Mouse (Mus musculus) heart, embryonic 16.5 days (tissue): ENCODE results near the gene Tmeff2. TPM values are rescaled to one million over a fixed set of nuclear protein-coding genes. Genes with fewer than 3 reads are reported as not detected.

Experiments used
- ATAC-seq: fragments of 200-750 bp; cut with Nextera tagmentation; replicated peaks from 2 replicates; pipeline ENCODE4 v1.8.0; 2017; ENCODE audit warnings: moderate number of reproducible peaks; ENCODE audit not compliant: insufficient read depth, low FRiP score; ENCODE audit errors: extremely low read depth
- H3K27ac ChIP-seq: fragments of 300-500 bp; sonication (generic); 2 replicates; pipeline ENCODE4 v1.5.1; 2014; ENCODE audit warnings: mild to moderate bottlenecking, low read length, control low read depth, moderate library complexity
- H3K27me3 ChIP-seq: fragments of 300-500 bp; sonication (generic); 2 replicates; pipeline ENCODE4 v1.6.1; 2014; ENCODE audit warnings: low read length, mixed read lengths; ENCODE audit not compliant: control insufficient read depth, insufficient read depth
- H3K36me3 ChIP-seq: fragments of 300-500 bp; sonication (generic); 2 replicates; pipeline ENCODE4 v1.6.1; 2014; ENCODE audit not compliant: control insufficient read depth, insufficient read depth
- H3K4me1 ChIP-seq: fragments of 300-500 bp; sonication (generic); 2 replicates; pipeline ENCODE4 v1.6.1; 2014; ENCODE audit warnings: low read length, mixed read lengths; ENCODE audit not compliant: control insufficient read depth, insufficient read depth
- H3K4me2 ChIP-seq: fragments of 300-500 bp; sonication (generic); 2 replicates; pipeline ENCODE4 v1.6.1; 2014; ENCODE audit warnings: low read depth, mild to moderate bottlenecking, control low read depth, low read length
- H3K4me3 ChIP-seq: fragments of 300-500 bp; sonication (generic); 2 replicates; pipeline ENCODE4 v1.5.1; 2014; ENCODE audit warnings: mild to moderate bottlenecking, control low read depth, low read length
- H3K9ac ChIP-seq: fragments of 300-500 bp; sonication (generic); 2 replicates; pipeline ENCODE4 v1.6.1; 2014; ENCODE audit warnings: low read length, control low read depth
- H3K9me3 ChIP-seq: fragments of 300-500 bp; sonication (generic); replicated peaks from 2 replicates; pipeline ENCODE4 v1.6.1; 2016; ENCODE audit warnings: low read length; ENCODE audit not compliant: control insufficient read depth
- WGBS: fragments of 180-500 bp; shearing (Covaris S2); extraction: QIAGEN DNeasy Blood & Tissue Kit; methylation state at CpG from one replicate; pipeline ENCODE4 v1.1.7; 2014; 5-methylcytosine and 5-hydroxymethylcytosine counted together
- polyA plus RNA-seq: library from polyadenylated mRNA; unstranded; fragments of >200 nt; fragmentation: Nextera tagmentation; extraction: Ambion mirVana; gene quantifications from 2 replicates; pipeline ENCODE4 v1.2.1, GENCODE M21; 2015

Gene Tmeff2
- polyA plus RNA-seq, 1 experiment from 2014 or later, result 2.4 TPM

DNA sequence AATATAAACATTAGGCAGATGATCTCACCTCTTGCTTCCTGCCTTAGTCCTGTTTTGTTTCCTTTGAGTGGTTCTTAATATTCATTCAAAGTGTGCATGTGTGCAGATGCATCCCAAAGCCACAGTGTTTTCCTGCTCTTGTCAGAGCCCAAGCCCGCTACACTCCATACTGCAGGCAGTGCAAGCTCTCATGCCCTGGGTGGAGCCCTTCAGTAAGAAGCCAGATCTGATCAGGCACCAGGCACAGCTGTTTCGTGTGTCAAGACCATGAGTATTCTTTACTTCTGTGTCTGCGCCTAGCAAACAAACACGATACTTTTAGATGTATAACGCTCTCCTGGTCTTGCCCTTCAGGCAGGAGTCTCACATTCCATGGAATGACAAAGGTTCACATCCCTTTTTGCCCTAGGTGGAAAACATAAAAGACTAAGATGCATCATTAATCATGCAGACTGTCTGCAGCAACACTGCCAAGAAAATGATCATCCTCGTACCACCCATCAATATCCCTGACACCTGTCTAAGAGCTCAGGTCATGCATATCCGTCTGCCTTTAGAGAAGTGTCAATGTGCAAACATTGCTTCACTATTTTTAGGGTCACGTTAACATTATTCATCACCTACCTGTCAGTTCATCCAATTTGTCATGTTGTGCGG lies 248.2 kb downstream of the Tmeff2 start:
- 32% methylated on average over 9 of the region's 9 CpGs for WGBS
- Histone ChIP-seq H3K27ac (peak overlapping the region; percentile 76), H3K4me2 (peak overlapping the region; percentile 10; the same call in 1 of the 2 replicates), H3K4me3 (no peak overlapping the region), H3K27me3 (no peaks in the 10 kb centered on the region), H3K4me1 (peaks cover 21% of the 10 kb centered on the region), H3K9ac (no peak overlapping the region), H3K36me3 (no peaks in the 10 kb centered on the region), H3K9me3 (no peaks in the 10 kb centered on the region)
- peak; percentile 77 for ATAC-seq

- Histone ChIP-seq H3K27me3 (no peaks in the 10 kb centered on the region), H3K27ac (peak overlapping the region; percentile 67), H3K4me2 (no peak overlapping the region), H3K4me3 (no peak overlapping the region), H3K9me3 (no peaks in the 10 kb centered on the region), H3K36me3 (no peaks in the 10 kb centered on the region), H3K9ac (no peak overlapping the region), H3K4me1 (peaks cover 21% of the 10 kb centered on the region)
- 23% methylated on average over 4 of the region's 4 CpGs for WGBS
- ATAC-seq, result peak; percentile 74
Observed at GRCm38 (mm10) chr1:51149488-51149887, 249.0 kb downstream of the Tmeff2 start.

- H3K27ac ChIP-seq, result peak overlapping the region; percentile 67
- H3K36me3 ChIP-seq, result no peaks in the 10 kb centered on the region
- H3K4me1 ChIP-seq, result peaks cover 21% of the 10 kb centered on the region
- H3K9ac ChIP-seq, result no peak overlapping the region
- H3K4me3 ChIP-seq, result no peak overlapping the region
- no peaks in the 10 kb centered on the region for H3K27me3 ChIP-seq
- ATAC-seq, result peak; percentile 66; the same call in 1 of the 2 replicates
- no peak overlapping the region for H3K4me2 ChIP-seq
- H3K9me3 ChIP-seq, result no peaks in the 10 kb centered on the region
- WGBS, result 54% methylated on average over 1 of the region's 1 CpGs
Observed at GRCm38 (mm10) chr1:51149890-51150289, 249.4 kb downstream of the Tmeff2 start.

GRCm38 (mm10) chr1:51152017-51152416 lies 251.6 kb downstream of the Tmeff2 start:
- Histone ChIP-seq H3K9me3 (no peaks in the 10 kb centered on the region), H3K9ac (no peak overlapping the region), H3K27ac (peak overlapping the region; percentile 56), H3K4me3 (no peak overlapping the region), H3K36me3 (no peaks in the 10 kb centered on the region), H3K4me1 (peaks cover 21% of the 10 kb centered on the region), H3K27me3 (no peaks in the 10 kb centered on the region), H3K4me2 (no peak overlapping the region)
- 29% methylated on average over 2 of the region's 2 CpGs for WGBS
- ATAC-seq, result no peak

DNA sequence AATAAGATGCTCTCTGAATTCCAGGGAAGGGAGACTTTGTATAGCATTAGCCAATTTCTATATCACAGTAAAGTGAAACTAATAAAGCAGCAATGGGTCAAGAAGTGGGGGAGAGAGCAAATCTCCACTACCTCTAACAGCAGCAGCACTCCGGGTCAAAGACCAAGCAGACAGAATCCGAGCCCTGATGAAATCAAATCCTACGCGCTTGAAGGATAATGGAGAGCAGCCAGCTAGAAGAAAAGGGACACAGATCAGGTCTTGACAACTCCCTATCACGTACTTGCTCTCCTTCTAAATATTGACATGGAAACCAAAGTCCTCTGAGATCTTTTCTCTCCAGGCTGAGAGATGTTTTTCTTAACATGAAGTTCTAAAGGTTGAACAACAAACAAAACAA lies 252.4 kb downstream of the Tmeff2 start:
- WGBS, result 27% methylated on average over 5 of the region's 5 CpGs
- no peak overlapping the region for H3K9ac ChIP-seq
- H3K4me1 ChIP-seq, result peaks cover 21% of the 10 kb centered on the region
- no peak overlapping the region for H3K4me3 ChIP-seq
- H3K36me3 ChIP-seq, result no peaks in the 10 kb centered on the region
- H3K27me3 ChIP-seq, result no peaks in the 10 kb centered on the region
- peak overlapping the region; percentile 23; the same call in 1 of the 2 replicates for H3K4me2 ChIP-seq
- H3K27ac ChIP-seq, result peak overlapping the region; percentile 62
- ATAC-seq, result no peak
- no peaks in the 10 kb centered on the region for H3K9me3 ChIP-seq

- Histone ChIP-seq H3K36me3 (no peaks in the 10 kb centered on the region), H3K9me3 (no peaks in the 10 kb centered on the region), H3K4me1 (no peaks in the 10 kb centered on the region), H3K4me3 (no peak overlapping the region), H3K27ac (no peak overlapping the region), H3K9ac (no peak overlapping the region), H3K4me2 (no peak overlapping the region), H3K27me3 (no peaks in the 10 kb centered on the region)
- ATAC-seq, result no peak
- 86% methylated on average over 2 of the region's 2 CpGs for WGBS
Observed at GRCm38 (mm10) chr1:51184276-51184675, 283.8 kb downstream of the Tmeff2 start.

DNA sequence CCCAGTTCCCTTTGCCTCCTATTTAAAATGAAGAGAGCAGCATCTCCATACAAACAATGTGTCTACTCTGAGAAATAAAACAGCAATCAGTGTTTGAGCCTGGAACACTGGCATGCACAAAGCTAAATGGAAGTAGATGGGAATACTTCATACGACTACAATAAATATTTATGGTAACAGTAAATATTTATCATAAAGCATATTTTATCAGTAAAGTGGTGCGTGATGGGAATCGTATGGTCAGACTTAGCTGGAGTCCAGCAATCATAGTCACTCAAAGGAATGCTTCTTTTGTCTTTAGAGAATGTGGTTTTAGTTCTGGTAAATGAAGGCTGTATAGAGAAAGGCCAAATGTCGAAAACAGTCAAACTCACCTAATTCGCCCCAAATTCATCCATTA lies 288.6 kb downstream of the Tmeff2 start:
- H3K9me3 ChIP-seq, result no peaks in the 10 kb centered on the region
- no peak overlapping the region for H3K9ac ChIP-seq
- H3K4me2 ChIP-seq, result no peak overlapping the region
- ATAC-seq, result no peak
- WGBS, result 81% methylated on average over 5 of the region's 5 CpGs
- peaks cover 15% of the 10 kb centered on the region for H3K4me1 ChIP-seq
- no peak overlapping the region for H3K27ac ChIP-seq
- H3K27me3 ChIP-seq, result no peaks in the 10 kb centered on the region
- no peaks in the 10 kb centered on the region for H3K36me3 ChIP-seq
- no peak overlapping the region for H3K4me3 ChIP-seq

GRCm38 (mm10) chr1:51191253-51191652 lies 290.8 kb downstream of the Tmeff2 start:
- Histone ChIP-seq H3K9ac (no peak overlapping the region), H3K36me3 (no peaks in the 10 kb centered on the region), H3K4me3 (no peak overlapping the region), H3K9me3 (no peaks in the 10 kb centered on the region), H3K27ac (no peak overlapping the region), H3K27me3 (no peaks in the 10 kb centered on the region), H3K4me2 (no peak overlapping the region), H3K4me1 (peaks cover 15% of the 10 kb centered on the region)
- no peak for ATAC-seq

DNA sequence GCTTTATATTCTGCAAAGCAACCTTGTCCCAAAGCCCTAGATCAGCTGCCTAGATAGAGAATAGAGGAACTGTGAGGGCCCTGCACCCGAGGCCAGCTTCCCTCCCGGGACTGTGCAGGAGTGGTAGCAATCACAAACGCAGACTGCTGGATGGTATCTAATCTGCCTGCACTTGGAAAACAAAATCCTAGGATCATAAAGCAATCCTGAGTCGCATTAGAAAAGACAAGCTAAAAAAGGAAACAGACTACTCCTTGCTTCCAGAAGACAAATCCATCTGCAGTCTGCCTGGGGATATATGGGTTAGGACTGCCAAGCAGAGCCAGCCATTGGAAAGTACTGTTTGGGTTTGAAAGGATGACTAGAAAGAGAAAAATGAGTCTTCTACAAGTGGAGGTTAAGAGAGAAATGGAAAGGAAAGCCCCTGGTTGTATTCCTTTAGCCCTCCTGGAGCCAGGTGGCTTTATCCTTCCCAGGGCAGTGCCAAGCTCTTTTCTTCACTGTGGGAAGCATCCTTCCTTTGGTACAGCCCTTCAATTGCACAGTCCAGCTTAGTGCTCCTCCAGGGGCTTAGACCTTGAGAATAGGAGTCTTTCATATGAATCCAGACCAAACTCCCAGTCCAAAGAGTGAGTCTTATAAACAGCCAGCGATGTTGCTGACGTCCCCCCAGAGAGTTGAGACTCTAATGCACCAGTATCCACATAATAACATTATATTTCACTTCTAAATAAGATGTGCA lies 291.6 kb downstream of the Tmeff2 start:
- Histone ChIP-seq H3K9ac (no peak overlapping the region), H3K27me3 (no peaks in the 10 kb centered on the region), H3K4me3 (no peak overlapping the region), H3K4me1 (peaks cover 15% of the 10 kb centered on the region), H3K9me3 (no peaks in the 10 kb centered on the region), H3K27ac (peak overlapping the region; percentile 19; the same call in 1 of the 2 replicates), H3K36me3 (no peaks in the 10 kb centered on the region), H3K4me2 (no peak overlapping the region; the same call in 1 of the 2 replicates)
- WGBS, result 36% methylated on average over 6 of the region's 6 CpGs
- ATAC-seq, result peak; percentile 49; the same call in 1 of the 2 replicates
